Mouse (Mus musculus): ENCODE data around the gene Olfr123. TPM values are rescaled to one million over a fixed set of nuclear protein-coding genes. Genes with fewer than 3 reads are reported as not detected.

The Olfr123 gene
- not detected for total RNA-seq (2023)

DNA sequence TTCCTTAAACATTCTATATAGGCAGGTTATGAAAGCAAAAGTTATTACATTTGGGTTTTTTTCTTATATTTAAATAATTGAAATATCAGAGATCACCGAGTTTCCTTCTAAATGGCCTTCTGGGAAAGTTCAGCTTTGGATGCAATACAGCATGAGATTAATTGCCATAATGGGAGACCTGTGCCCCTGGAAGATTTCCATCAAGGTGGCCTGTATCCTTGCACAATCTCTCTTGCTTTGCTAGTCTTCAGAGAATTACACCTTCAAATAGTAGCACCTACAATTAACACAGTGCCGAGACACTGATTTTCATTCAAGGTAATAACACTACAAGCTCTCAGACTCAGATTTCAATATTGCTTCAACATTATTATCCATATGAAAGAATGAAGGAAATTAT lies at the start of gene Olfr123:
Gene Olfr123, plus strand, starts transcription at position 301 of the 400 bp plus-strand sequence.

GRCm38 (mm10) chr17:37768307-37768706 lies 25.0 kb upstream of the Olfr123 start, which contains the start of gene Olfr122:
Gene Olfr122, plus strand, starts transcription at chr17:37768607.

GRCm38 (mm10) chr17:37799588-37799987 lies 6.3 kb downstream of the Olfr123 start, which contains the start of gene Olfr124:
Gene Olfr124, plus strand, starts transcription at chr17:37799888.

DNA sequence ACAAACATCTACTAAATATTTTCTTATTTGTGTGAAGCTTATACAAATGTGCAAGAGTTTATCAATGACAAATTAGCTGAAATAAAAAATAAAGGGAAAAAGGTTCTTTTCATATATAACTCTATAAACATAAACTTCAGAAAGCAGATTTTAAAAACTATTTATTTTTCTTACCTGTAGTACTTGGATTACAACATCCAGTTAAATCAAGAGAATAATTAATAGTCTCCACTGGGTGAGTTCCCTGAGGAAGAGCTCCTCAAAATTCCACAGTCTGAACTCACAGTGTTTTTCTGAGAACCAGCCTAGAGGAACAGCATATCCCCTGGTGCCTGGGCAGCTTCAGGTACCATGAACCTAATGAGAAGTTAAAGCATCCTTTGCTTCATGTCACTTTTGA lies 39.3 kb downstream of the Olfr123 start, which contains the start of gene Olfr125:
Gene Olfr125, plus strand, starts transcription at position 301 of the 400 bp plus-strand sequence.

DNA sequence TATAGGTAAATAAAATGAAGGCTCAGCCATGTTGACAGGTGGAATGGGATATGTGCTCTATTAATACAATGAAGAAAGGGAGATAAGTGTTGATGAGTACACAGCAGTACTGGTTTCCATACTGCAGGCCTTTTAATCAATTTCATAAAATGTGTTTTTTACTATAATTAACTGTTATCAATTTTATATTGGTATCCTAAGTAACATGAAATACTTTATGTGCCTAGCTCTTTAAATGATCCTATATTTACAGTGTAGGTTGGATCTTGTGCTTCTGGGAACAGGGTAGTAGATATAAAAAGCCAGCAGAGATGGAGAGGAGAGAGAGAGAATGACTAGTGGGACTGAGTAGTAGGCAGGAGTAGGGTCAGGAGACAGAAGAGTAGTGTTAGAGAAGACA lies 53.9 kb downstream of the Olfr123 start, which contains the start of gene Olfr126:
Gene Olfr126, plus strand, starts transcription at position 301 of the 400 bp plus-strand sequence.

Other genes with a start within 250 kb of the Olfr123 start
- gene Olfr112, start 224.1 kb upstream of the Olfr123 start, total RNA-seq (2023), result not detected
- gene Olfr113, start 215.9 kb upstream of the Olfr123 start, total RNA-seq (2023), result not detected
- not detected for gene Olfr114, start 200.8 kb upstream of the Olfr123 start, total RNA-seq (2023)
- not detected for gene Olfr115, start 166.4 kb upstream of the Olfr123 start, total RNA-seq (2023)
- gene Olfr116, start 166.3 kb upstream of the Olfr123 start, total RNA-seq (2023), result not detected
- gene Olfr117, start 129.7 kb upstream of the Olfr123 start, total RNA-seq (2023), result not detected
- gene Olfr118, start 126.5 kb upstream of the Olfr123 start, total RNA-seq (2023), result not detected
- not detected for gene Olfr119, start 97.0 kb upstream of the Olfr123 start, total RNA-seq (2023)
- gene Olfr120, start 71.7 kb upstream of the Olfr123 start, total RNA-seq (2023), result not detected
- gene Olfr121, start 44.7 kb upstream of the Olfr123 start, total RNA-seq (2023), result not detected
- gene Olfr122, start 24.9 kb upstream of the Olfr123 start, total RNA-seq (2023), result not detected
- not detected for gene Olfr124, start 6.4 kb downstream of the Olfr123 start, total RNA-seq (2023)
- not detected for gene Olfr125, start 39.4 kb downstream of the Olfr123 start, total RNA-seq (2023)
- gene Olfr126, start 54.0 kb downstream of the Olfr123 start, total RNA-seq (2023), result not detected
- gene Olfr127, start 106.9 kb downstream of the Olfr123 start, total RNA-seq (2023), result not detected
- gene Olfr128, start 127.0 kb downstream of the Olfr123 start, total RNA-seq (2023), result not detected
- not detected for gene Olfr761, start 159.6 kb downstream of the Olfr123 start, total RNA-seq (2023)